Mouse (Mus musculus): ENCODE measurements around the gene Znrd1. TPM values are rescaled to one million over a fixed set of nuclear protein-coding genes. Genes with fewer than 3 reads are reported as not detected.

The Znrd1 gene
- total and polyA plus RNA-seq, 3 experiments: 26.4 to 38.2 TPM; not detected in 1

DNA sequence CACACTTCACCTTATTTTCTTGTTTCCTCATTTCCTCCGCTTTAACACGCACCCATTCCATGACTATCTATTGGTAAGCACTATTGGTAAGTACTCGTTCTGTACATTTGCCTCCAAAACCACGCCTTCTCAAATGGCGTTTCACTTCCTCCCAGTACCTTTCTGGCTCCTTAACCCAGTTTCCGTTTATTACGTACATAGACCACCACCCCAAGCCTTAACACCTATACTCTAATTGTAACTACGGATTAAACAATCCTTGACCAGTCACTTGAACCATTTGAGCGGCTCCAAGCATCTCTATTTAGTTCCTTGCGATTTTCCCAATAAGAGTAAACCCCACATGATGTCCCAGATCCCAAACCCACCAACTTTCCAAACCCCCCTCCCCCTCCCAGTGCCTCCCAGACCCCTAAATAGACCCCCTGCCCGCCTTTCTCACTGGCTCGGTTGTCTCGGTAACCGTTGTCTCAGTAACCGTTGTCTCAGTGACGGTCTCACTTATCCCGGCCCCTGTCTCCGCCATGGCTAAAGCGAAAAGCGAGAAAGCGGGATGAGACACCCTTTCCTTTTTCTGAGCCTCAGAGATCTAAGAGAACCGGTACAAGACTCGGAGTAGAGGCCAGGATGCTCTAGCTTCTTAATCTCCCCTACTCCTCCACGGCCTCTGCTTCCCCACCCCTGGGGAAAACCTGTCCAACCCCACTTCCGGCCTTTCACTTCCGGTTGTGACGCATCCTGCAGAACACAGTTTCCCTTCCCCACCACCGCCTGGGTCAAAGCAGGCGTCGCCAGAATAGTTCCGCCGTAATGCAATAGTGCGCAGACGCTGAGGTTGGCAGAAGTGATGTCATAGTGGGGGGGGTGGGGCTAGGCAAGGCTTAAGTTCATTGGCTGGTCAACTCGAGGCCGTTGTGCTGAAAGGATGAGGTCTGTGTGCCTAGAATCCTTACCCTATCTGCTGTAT is 7.1 kb downstream of the Znrd1 start, which contains the start of gene Ppp1r11 (continued):
- TF ChIP-seq NRF1 (IDR thresholded peaks at IDR 0.05; ENCODE audit: insufficient read depth, low read depth, low read length, poor library complexity, severe bottlenecking) (peak; percentile 81), POLR2A (IDR thresholded peaks at IDR 0.05; ENCODE audit: control insufficient read depth in 1 of 2, insufficient read depth in 1 of 2, low read depth in 1 of 2, low read length in 2 of 2, poor library complexity in 1 of 2) (peak; percentile 50 to 87; a peak in 3 of 4 replicates), MYC (IDR thresholded peaks at IDR 0.05; ENCODE audit: low read depth, low read length) (peak; percentile 31; the same call in 1 of the 2 replicates), GATA1 (IDR thresholded peaks at IDR 0.05; ENCODE audit: low read depth, low read length) (no peak), CTCF (IDR thresholded peaks at IDR 0.05 in 2 of 3, conservative IDR thresholded peaks at IDR 0.05 in 1 of 3; ENCODE audit: control insufficient read depth in 1 of 3, insufficient read depth in 1 of 3, low read depth in 2 of 3, low read length in 3 of 3, poor library complexity in 1 of 3, severe bottlenecking in 1 of 3) (no peak)

DNA sequence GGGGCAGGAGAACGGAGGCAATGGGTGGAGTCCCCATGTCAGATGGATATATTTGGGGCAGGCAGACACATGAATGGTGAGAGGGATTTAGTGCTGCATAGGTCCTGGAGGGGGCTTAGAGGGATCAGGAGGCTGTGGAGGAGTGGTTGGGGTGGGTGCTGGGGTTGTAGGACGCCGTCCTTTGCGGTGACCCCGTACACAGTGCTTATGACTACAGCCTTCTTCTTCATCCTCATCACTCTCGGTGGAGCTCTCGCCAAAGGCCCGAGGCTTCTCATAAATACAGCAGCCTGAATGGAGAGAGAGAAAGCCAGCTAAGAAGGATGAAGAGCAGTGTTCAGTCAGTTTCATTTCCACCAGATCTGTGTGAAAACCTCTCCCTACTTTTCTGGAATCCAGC is 9.1 kb downstream of the Znrd1 start:
- no peak for DNase-seq (ENCODE audit: low read depth, low spot score)
- no peak for TF ChIP-seq RCOR1 (IDR thresholded peaks at IDR 0.05; ENCODE audit: low read depth, low read length)
- TF ChIP-seq MAZ (IDR thresholded peaks at IDR 0.05; ENCODE audit: low read depth, low read length): no peak
- TF ChIP-seq TBP (IDR thresholded peaks at IDR 0.05; ENCODE audit: low read depth, low read length): no peak
- no peak for TF ChIP-seq ZNF384 (IDR thresholded peaks at IDR 0.05; ENCODE audit: low read depth, low read length)
- no peak for TF ChIP-seq POLR2AphosphoS2 (IDR thresholded peaks at IDR 0.05; ENCODE audit: low read length)
- TF ChIP-seq MAFK (IDR thresholded peaks at IDR 0.05; ENCODE audit: borderline replicate concordance, low read depth, low read length): no peak
- TF ChIP-seq HCFC1 (IDR thresholded peaks at IDR 0.05; ENCODE audit: low read depth, low read length): no peak
- Histone ChIP-seq H3K9ac (ENCODE audit: control insufficient read depth, low read depth, low read length, poor library complexity, severe bottlenecking) (no peak overlapping the region), H3K4me3 (ENCODE audit: control insufficient read depth in 1 of 2, insufficient read depth in 1 of 2, low read depth in 2 of 2, low read length in 2 of 2) (no peak overlapping the region), H3K9me3 (replicated peaks; ENCODE audit: insufficient read depth, low read length) (no peaks in the 10 kb centered on the region), H3K27me3 (ENCODE audit: control insufficient read depth in 1 of 2, insufficient read depth in 2 of 2, low read length in 2 of 2) (no peaks in the 10 kb centered on the region), H3K79me2 (ENCODE audit: control insufficient read depth, insufficient read depth, low read length, poor library complexity) (peaks cover 15% of the 10 kb centered on the region), H3K27ac (ENCODE audit: control insufficient read depth, low read depth, low read length) (no peak overlapping the region), H3K36me3 (ENCODE audit: control insufficient read depth in 1 of 2, insufficient read depth in 2 of 2, low read length in 2 of 2) (peaks cover 0 to 9% of the 10 kb centered on the region in 2 experiments; a peak in 2 of 4 replicates), H3K4me1 (ENCODE audit: control insufficient read depth in 1 of 2, insufficient read depth in 2 of 2, low read length in 2 of 2) (no peaks in the 10 kb centered on the region)

DNA sequence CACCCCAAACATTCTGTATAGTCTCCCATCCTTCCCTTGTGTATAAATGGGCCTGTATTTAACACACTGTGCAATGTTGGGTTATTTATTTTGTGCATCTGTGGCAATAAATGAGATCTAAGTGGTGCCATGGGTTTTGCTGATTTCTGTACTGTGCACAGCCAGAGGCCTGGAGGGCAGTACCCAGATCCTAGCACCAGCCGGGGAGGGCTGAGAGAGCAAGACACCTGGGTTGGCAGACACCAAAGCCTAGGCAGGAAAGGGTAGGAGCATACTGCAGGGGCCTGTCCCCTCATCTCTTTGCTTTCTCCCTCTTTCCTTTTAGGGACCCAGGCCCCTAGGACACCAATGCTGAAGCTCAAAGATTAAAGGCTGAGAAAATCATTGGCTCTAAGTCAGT is 10.1 kb downstream of the Znrd1 start:
- no peak for DNase-seq (ENCODE audit: low read depth, low spot score)
- H3K4me1 ChIP-seq (ENCODE audit: control insufficient read depth in 1 of 2, insufficient read depth in 2 of 2, low read length in 2 of 2): no peaks in the 10 kb centered on the region
- no peak overlapping the region for H3K27ac ChIP-seq (ENCODE audit: control insufficient read depth, low read depth, low read length)
- no peaks in the 10 kb centered on the region for H3K27me3 ChIP-seq (ENCODE audit: control insufficient read depth in 1 of 2, insufficient read depth in 2 of 2, low read length in 2 of 2)
- H3K4me3 ChIP-seq (ENCODE audit: control insufficient read depth in 1 of 2, insufficient read depth in 1 of 2, low read depth in 2 of 2, low read length in 2 of 2): no peak overlapping the region
- H3K36me3 ChIP-seq (ENCODE audit: control insufficient read depth in 1 of 2, insufficient read depth in 2 of 2, low read length in 2 of 2): peaks cover 0 to 9% of the 10 kb centered on the region in 2 experiments; a peak in 2 of 4 replicates
- no peaks in the 10 kb centered on the region for H3K9me3 ChIP-seq (replicated peaks; ENCODE audit: insufficient read depth, low read length)
- H3K9ac ChIP-seq (ENCODE audit: control insufficient read depth, low read depth, low read length, poor library complexity, severe bottlenecking): no peak overlapping the region
- no peak for TF ChIP-seq RAD21 (IDR thresholded peaks at IDR 0.05; ENCODE audit: low read depth, low read length)
- TF ChIP-seq NELFE (IDR thresholded peaks at IDR 0.05; ENCODE audit: low read depth, low read length): no peak
- TF ChIP-seq ZMIZ1 (IDR thresholded peaks at IDR 0.05; ENCODE audit: low read depth, low read length): no peak
- no peak for TF ChIP-seq CHD1 (IDR thresholded peaks at IDR 0.05; ENCODE audit: low read depth, low read length)
- TF ChIP-seq GABPA (IDR thresholded peaks at IDR 0.05; ENCODE audit: low read depth, low read length): no peak
- TF ChIP-seq RCOR1 (IDR thresholded peaks at IDR 0.05; ENCODE audit: low read depth, low read length): no peak
- no peak for TF ChIP-seq EP300 (IDR thresholded peaks at IDR 0.05; ENCODE audit: low read depth in 1 of 2, low read length in 2 of 2)
- TF ChIP-seq TAL1 (IDR thresholded peaks at IDR 0.05; ENCODE audit: low read length): no peak
- TF ChIP-seq ZNF384 (IDR thresholded peaks at IDR 0.05; ENCODE audit: low read depth, low read length): no peak
- TF ChIP-seq UBTF (IDR thresholded peaks at IDR 0.05; ENCODE audit: borderline replicate concordance, insufficient read depth, low read depth, low read length): no peak
- TF ChIP-seq ZKSCAN1 (IDR thresholded peaks at IDR 0.05; ENCODE audit: low read depth, low read length): no peak
- no peak for TF ChIP-seq MYB (IDR thresholded peaks at IDR 0.05; ENCODE audit: low read depth, low read length)
- TF ChIP-seq BHLHE40 (IDR thresholded peaks at IDR 0.05; ENCODE audit: borderline replicate concordance, low read depth, low read length): no peak
- TF ChIP-seq CHD2 (IDR thresholded peaks at IDR 0.05; ENCODE audit: low read length): no peak
- TF ChIP-seq POLR2AphosphoS2 (IDR thresholded peaks at IDR 0.05; ENCODE audit: low read length): no peak
- no peak for TF ChIP-seq USF2 (IDR thresholded peaks at IDR 0.05; ENCODE audit: borderline replicate concordance in 1 of 2, insufficient read depth in 1 of 2, low read depth in 1 of 2, low read length in 2 of 2)
- TF ChIP-seq SIN3A (IDR thresholded peaks at IDR 0.05; ENCODE audit: low read length): no peak
- no peak for TF ChIP-seq HCFC1 (IDR thresholded peaks at IDR 0.05; ENCODE audit: low read depth, low read length)
- no peak for TF ChIP-seq ETS1 (IDR thresholded peaks at IDR 0.05; ENCODE audit: low read depth, low read length)
- H3K79me2 ChIP-seq (ENCODE audit: control insufficient read depth, insufficient read depth, low read length, poor library complexity): peaks cover 15% of the 10 kb centered on the region
